Comparison of ENCODE assay signal across 14 mouse cellular contexts in genomic region chr9:121867632-121868031, GRCm38 (mm10). TPM values are rescaled to one million over a fixed set of nuclear protein-coding genes. Genes with fewer than 3 reads are reported as not detected.
DNase-seq lines count a peak whose midpoint lies in the region; ATAC-seq and TF ChIP-seq lines count a peak whose summit lies in the region.
"Had no signal": no experiment of that assay in that cellular context is flagged by ENCODE, and none has a peak within 500 bp of the region (broad histone marks: within the 10 kb centered on the region; RNA-seq: fewer than 3 reads in every experiment).

No protein-coding gene starts in this region.

- no peak overlapping the region for H3K9ac ChIP-seq in heart, embryonic 12.5 days
- no peak overlapping the region for H3K9ac ChIP-seq in liver, adult 2 months (ENCODE audit: low read depth, low read length)
- H3K9ac ChIP-seq in liver, embryonic 11.5 days (ENCODE audit: low read depth, low read length) = no peak overlapping the region
- H3K9ac ChIP-seq in stomach, embryonic 15.5 days = no peak overlapping the region
- H3K9ac ChIP-seq: hindbrain, embryonic 13.5 days; liver, embryonic 13.5 days had no signal

- no peak for TF ChIP-seq POLR2A in liver, adult 2 months (IDR thresholded peaks at IDR 0.05; ENCODE audit: extremely low read depth, insufficient read depth, low read length)

- no peak overlapping the region for H3K27ac ChIP-seq in heart, embryonic 12.5 days (ENCODE audit: poor library complexity, severe bottlenecking)
- no peak overlapping the region for H3K27ac ChIP-seq in liver, adult 2 months (replicated peaks; ENCODE audit: insufficient read depth, low read depth, low read length)
- H3K27ac ChIP-seq in liver, embryonic 11.5 days (ENCODE audit: low read depth, low read length) = no peak overlapping the region
- peak overlapping the region; percentile 87 for H3K27ac ChIP-seq in stomach, embryonic 15.5 days
- H3K27ac ChIP-seq: hindbrain, embryonic 13.5 days; liver, embryonic 13.5 days had no signal

- H3K4me2 ChIP-seq in heart, embryonic 12.5 days = no peak overlapping the region
- H3K4me2 ChIP-seq in liver, embryonic 11.5 days = no peak overlapping the region
- H3K4me2 ChIP-seq in stomach, embryonic 15.5 days = no peak overlapping the region
- H3K4me2 ChIP-seq: hindbrain, embryonic 13.5 days; liver, embryonic 13.5 days had no signal

- no peak overlapping the region for H3K4me3 ChIP-seq in heart, embryonic 12.5 days
- H3K4me3 ChIP-seq in liver, adult 2 months (ENCODE audit: insufficient read depth, low read depth, low read length) = no peak overlapping the region
- H3K4me3 ChIP-seq in liver, embryonic 11.5 days (ENCODE audit: low read depth, low read length) = no peak overlapping the region
- H3K4me3 ChIP-seq in stomach, embryonic 15.5 days (replicated peaks) = no peak overlapping the region
- H3K4me3 ChIP-seq: hindbrain, embryonic 13.5 days; liver, embryonic 13.5 days; myocyte had no signal

- no peaks in the 10 kb centered on the region for H3K36me3 ChIP-seq in heart, embryonic 12.5 days
- H3K36me3 ChIP-seq in liver, adult 2 months (ENCODE audit: control insufficient read depth, insufficient read depth, low read length) = no peaks in the 10 kb centered on the region
- H3K36me3 ChIP-seq in liver, embryonic 11.5 days (ENCODE audit: control insufficient read depth, insufficient read depth, low read length) = no peaks in the 10 kb centered on the region
- H3K36me3 ChIP-seq in stomach, embryonic 15.5 days = no peaks in the 10 kb centered on the region
- H3K36me3 ChIP-seq: hindbrain, embryonic 13.5 days; liver, embryonic 13.5 days had no signal

- H3K4me1 ChIP-seq in heart, embryonic 12.5 days (replicated peaks) = 0 out of 2 replicates have a peak, but pooled peaks cover 6% of the 10 kb centered on the region
- peaks cover 4% of the 10 kb centered on the region; the same call in 1 of the 2 replicates for H3K4me1 ChIP-seq in liver, adult 2 months (ENCODE audit: control insufficient read depth, insufficient read depth, low read length)
- H3K4me1 ChIP-seq in liver, embryonic 11.5 days (replicated peaks; ENCODE audit: control insufficient read depth, insufficient read depth, low read length) = no peaks in the 10 kb centered on the region
- peaks cover 16% of the 10 kb centered on the region; the same call in 1 of the 2 replicates for H3K4me1 ChIP-seq in stomach, embryonic 15.5 days
- H3K4me1 ChIP-seq: liver, embryonic 13.5 days had no signal

- WGBS in heart, embryonic 12.5 days = 81% methylated on average over 6 of the region's 6 CpGs
- WGBS in liver, adult 2 months = 64% methylated on average over 6 of the region's 6 CpGs
- WGBS in liver, embryonic 11.5 days = 85% methylated on average over 6 of the region's 6 CpGs
- WGBS in stomach, embryonic 15.5 days = 52% methylated on average over 6 of the region's 6 CpGs

- no peaks in the 10 kb centered on the region for H3K9me3 ChIP-seq in heart, embryonic 12.5 days (replicated peaks)
- no peaks in the 10 kb centered on the region for H3K9me3 ChIP-seq in liver, embryonic 11.5 days (ENCODE audit: control insufficient read depth, low read length)
- no peaks in the 10 kb centered on the region for H3K9me3 ChIP-seq in stomach, embryonic 15.5 days
- H3K9me3 ChIP-seq: hindbrain, embryonic 13.5 days; liver, embryonic 13.5 days had no signal

- no peak for TF ChIP-seq CTCF in liver, adult 2 months (IDR thresholded peaks at IDR 0.05; ENCODE audit: low read depth, low read length)

- H3K27me3 ChIP-seq in heart, embryonic 12.5 days (replicated peaks) = no peaks in the 10 kb centered on the region
- no peaks in the 10 kb centered on the region for H3K27me3 ChIP-seq in liver, adult 2 months (ENCODE audit: control insufficient read depth, insufficient read depth, low read length)
- no peaks in the 10 kb centered on the region for H3K27me3 ChIP-seq in liver, embryonic 11.5 days (replicated peaks; ENCODE audit: control insufficient read depth, insufficient read depth, low read length)
- H3K27me3 ChIP-seq in stomach, embryonic 15.5 days (replicated peaks) = no peaks in the 10 kb centered on the region
- H3K27me3 ChIP-seq: hindbrain, embryonic 13.5 days; liver, embryonic 13.5 days had no signal

- peak; percentile 49 to 62 for DNase-seq in heart, adult 18-20 months
- peak; percentile 33 for DNase-seq in liver, adult 2 months (ENCODE audit: extremely low read depth, low read depth, low spot score)
- no peak for DNase-seq in liver, embryonic 11.5 days (ENCODE audit: low spot score)
- DNase-seq in kidney, postnatal 14 days = peak; percentile 64
- DNase-seq in spleen, postnatal 10 days (ENCODE audit: low spot score in 2 of 2) = no peak
- no peak for DNase-seq in adrenal gland, postnatal 36 days
- DNase-seq: cerebellum, adult 11-12 months; gastrocnemius, postnatal 36 days; liver, embryonic 13.5 days; right cerebral cortex, postnatal 25 days had no signal

- H3K79me2 ChIP-seq in liver, adult 2 months (ENCODE audit: control insufficient read depth, insufficient read depth, low read length) = no peaks in the 10 kb centered on the region

- ATAC-seq in heart, embryonic 12.5 days (ENCODE audit: insufficient number of reproducible peaks, low FRiP score) = no peak
- no peak for ATAC-seq in liver, embryonic 11.5 days (replicated peaks; ENCODE audit: low FRiP score)
- ATAC-seq in stomach, embryonic 15.5 days (ENCODE audit: insufficient read depth, low FRiP score, low read depth) = peak; percentile 61; the same call in 1 of the 2 replicates

RNA-seq across cellular contexts. Expression of gene Higd1a, which starts 9.5 kb away (rescaled TPM):
- 100 to 1,000 TPM; 202 to 214 TPM for total RNA-seq in heart, adult 18-20 months (2021)
- 237 and 257 TPM in 2 replicates for polyA plus RNA-seq in heart, embryonic 12.5 days (2016; fragmentation: Nextera tagmentation; extraction: Ambion mirVana)
- total RNA-seq in liver, adult 2 months (2014; rRNA removed) = 45.6 and 65.6 TPM in 2 replicates
- polyA plus RNA-seq in liver, adult 2 months (2012; rRNA removed) = 14.7 and 20.2 TPM in 2 replicates
- polyA plus RNA-seq in liver, embryonic 11.5 days (2014; fragmentation: Nextera tagmentation; extraction: Ambion mirVana) = 205 and 214 TPM in 2 replicates
- 241 and 244 TPM in 2 replicates for polyA plus RNA-seq in stomach, embryonic 15.5 days (2015; fragmentation: Nextera tagmentation; extraction: Ambion mirVana)
- 100 to 1,000 TPM in 1 of 2 experiments, 10 to 100 TPM in 1; 80.9 to 105 TPM for total RNA-seq in adrenal gland, postnatal 36 days (2021)

RNA-seq across cellular contexts. Expression of gene Ccdc13, which starts 28.4 kb away (rescaled TPM):
- under 1 TPM in 1 of 2 experiments, not detected in 1; 0.36 TPM for total RNA-seq in heart, adult 18-20 months (2021)
- polyA plus RNA-seq in heart, embryonic 12.5 days (2016; fragmentation: Nextera tagmentation; extraction: Ambion mirVana) = 0.08 TPM in 1 of 2 replicates, not detected in the other
- total RNA-seq in liver, adult 2 months (2014; rRNA removed) = not detected in 2 replicates
- polyA plus RNA-seq in liver, adult 2 months (2012; rRNA removed) = not detected in 2 replicates
- polyA plus RNA-seq in liver, embryonic 11.5 days (2014; fragmentation: Nextera tagmentation; extraction: Ambion mirVana) = 0.49 TPM in 1 of 2 replicates, not detected in the other
- polyA plus RNA-seq in stomach, embryonic 15.5 days (2015; fragmentation: Nextera tagmentation; extraction: Ambion mirVana) = 0.46 and 0.77 TPM in 2 replicates
- total RNA-seq in adrenal gland, postnatal 36 days (2021) = 1 to 10 TPM; 1.0 to 1.1 TPM
- polyA plus RNA-seq: liver, embryonic 13.5 days had no signal

RNA-seq across cellular contexts. Expression of gene Ackr2, which starts 30.5 kb away (rescaled TPM):
- total RNA-seq in heart, adult 18-20 months (2021) = 1 to 10 TPM; 1.2 to 1.4 TPM
- 0.09 and 0.32 TPM in 2 replicates for polyA plus RNA-seq in heart, embryonic 12.5 days (2016; fragmentation: Nextera tagmentation; extraction: Ambion mirVana)
- 1.6 and 2.3 TPM in 2 replicates for total RNA-seq in liver, adult 2 months (2014; rRNA removed)
- polyA plus RNA-seq in liver, adult 2 months (2012; rRNA removed) = 1.4 and 2.4 TPM in 2 replicates
- 0.19 and 0.21 TPM in 2 replicates for polyA plus RNA-seq in liver, embryonic 11.5 days (2014; fragmentation: Nextera tagmentation; extraction: Ambion mirVana)
- polyA plus RNA-seq in stomach, embryonic 15.5 days (2015; fragmentation: Nextera tagmentation; extraction: Ambion mirVana) = 0.45 and 0.48 TPM in 2 replicates
- under 1 TPM; 0.66 to 0.86 TPM for total RNA-seq in adrenal gland, postnatal 36 days (2021)

RNA-seq across cellular contexts. Expression of gene Cyp8b1, which starts 48.5 kb away (rescaled TPM):
- total RNA-seq in heart, adult 18-20 months (2021) = not detected
- not detected in 2 replicates for polyA plus RNA-seq in heart, embryonic 12.5 days (2016; fragmentation: Nextera tagmentation; extraction: Ambion mirVana)
- total RNA-seq in liver, adult 2 months (2014; rRNA removed) = 86.4 and 128 TPM in 2 replicates
- 292 and 305 TPM in 2 replicates for polyA plus RNA-seq in liver, adult 2 months (2012; rRNA removed)
- polyA plus RNA-seq in liver, embryonic 11.5 days (2014; fragmentation: Nextera tagmentation; extraction: Ambion mirVana) = not detected in 2 replicates
- 0.15 and 0.35 TPM in 2 replicates for polyA plus RNA-seq in stomach, embryonic 15.5 days (2015; fragmentation: Nextera tagmentation; extraction: Ambion mirVana)
- under 1 TPM; 0.26 to 0.30 TPM for total RNA-seq in adrenal gland, postnatal 36 days (2021)
- total RNA-seq: gastrocnemius, postnatal 36 days had no signal
- polyA plus RNA-seq: hindbrain, embryonic 13.5 days; myocyte had no signal

Comparison
In these comparisons a context has a peak if more than half of its experiments do, and no peak if none do; other contexts are left out.
1. DNase-seq: peak in heart, adult 18-20 months (2 of 2), liver, adult 2 months (single experiment) and kidney, postnatal 14 days (single experiment); none in liver, embryonic 11.5 days (single experiment), spleen, postnatal 10 days (0 of 2) and adrenal gland, postnatal 36 days (0 of 2).